Mouse (Mus musculus) MEL (cell line): ENCODE data around the gene Mobp. TPM values are rescaled to one million over a fixed set of nuclear protein-coding genes. Genes with fewer than 3 reads are reported as not detected.

ENCODE experiments used
- DNase-seq: peaks from one replicate; pipeline ENCODE4 v3.0.0; 2011; ENCODE audit warnings: low read depth, low spot score
- H3K27ac ChIP-seq: 2 replicates; pipeline ENCODE4 v1.5.1; 2012; ENCODE audit warnings: low read depth, mild to moderate bottlenecking, control low read depth, low read length, moderate library complexity; ENCODE audit not compliant: control insufficient read depth
- H3K27me3 ChIP-seq, 2 experiments: fragments of 150-350 bp in 1 of 2; sonication (generic) in 1 of 2; 2 replicates each; pipeline ENCODE4 v1.6.1; 2012; ENCODE audit warnings: low read length in 2 of 2, mild to moderate bottlenecking in 2 of 2, improper control_type of control experiment in 1 of 2, moderate library complexity in 1 of 2; ENCODE audit not compliant: insufficient read depth in 2 of 2, control insufficient read depth in 1 of 2
- H3K36me3 ChIP-seq, 2 experiments: 2 replicates each; pipeline ENCODE4 v1.6.1; 2012 to 2014; ENCODE audit warnings: low read length in 2 of 2, improper control_type of control experiment in 1 of 2, inconsistent platforms in 1 of 2, mild to moderate bottlenecking in 1 of 2; ENCODE audit not compliant: insufficient read depth in 2 of 2, control insufficient read depth in 1 of 2
- H3K4me1 ChIP-seq, 2 experiments: fragments of 150-350 bp in 1 of 2; sonication (generic) in 1 of 2; 2 replicates each; pipeline ENCODE4 v1.6.1; 2012; ENCODE audit warnings: low read length in 2 of 2, improper control_type of control experiment in 1 of 2, mild to moderate bottlenecking in 1 of 2; ENCODE audit not compliant: insufficient read depth in 2 of 2, control insufficient read depth in 1 of 2
- H3K4me3 ChIP-seq, 2 experiments: fragments of 150-350 bp in 1 of 2; sonication (generic) in 1 of 2; 2 replicates each; pipeline ENCODE4 v1.5.1; 2012; ENCODE audit warnings: low read depth in 2 of 2, low read length in 2 of 2, mild to moderate bottlenecking in 2 of 2, moderate library complexity in 2 of 2, control low read depth in 1 of 2, improper control_type of control experiment in 1 of 2; ENCODE audit not compliant: control insufficient read depth in 1 of 2, insufficient read depth in 1 of 2
- H3K79me2 ChIP-seq: 2 replicates; pipeline ENCODE4 v1.6.1; 2012; ENCODE audit warnings: mild to moderate bottlenecking, low read length, moderate library complexity; ENCODE audit not compliant: control insufficient read depth, poor library complexity, insufficient read depth
- H3K9ac ChIP-seq: 2 replicates; pipeline ENCODE4 v1.6.1; 2012; ENCODE audit warnings: low read depth, mild to moderate bottlenecking, control low read depth, low read length, moderate library complexity; ENCODE audit not compliant: control insufficient read depth, poor library complexity, severe bottlenecking
- H3K9me3 ChIP-seq: fragments of 150-350 bp; sonication (generic); replicated peaks from 2 replicates; pipeline ENCODE4 v1.6.1; 2012; ENCODE audit warnings: mild to moderate bottlenecking, low read length, improper control_type of control experiment, moderate library complexity; ENCODE audit not compliant: insufficient read depth
- BHLHE40 ChIP-seq: IDR thresholded peaks from 2 replicates; pipeline ENCODE4 v1.6.1; 2012; ENCODE audit warnings: low read depth, mild to moderate bottlenecking, inconsistent platforms, low read length, improper control_type of control experiment, borderline replicate concordance
- ELF1 ChIP-seq: IDR thresholded peaks from 2 replicates; pipeline ENCODE4 v1.6.1; 2014; ENCODE audit warnings: low read depth, mild to moderate bottlenecking, inconsistent platforms, low read length, improper control_type of control experiment, moderate library complexity
- GABPA ChIP-seq: IDR thresholded peaks from 2 replicates; pipeline ENCODE4 v1.6.1; 2012; ENCODE audit warnings: low read depth, mild to moderate bottlenecking, inconsistent platforms, low read length, improper control_type of control experiment, moderate library complexity
- HCFC1 ChIP-seq: IDR thresholded peaks from 2 replicates; pipeline ENCODE4 v1.6.1; 2012; ENCODE audit warnings: low read depth, mild to moderate bottlenecking, inconsistent platforms, low read length, improper control_type of control experiment, moderate library complexity
- JUND ChIP-seq: IDR thresholded peaks from 2 replicates; pipeline ENCODE4 v1.6.1; 2011; ENCODE audit warnings: low read depth, mild to moderate bottlenecking, improper control_type of control experiment, low read length
- KAT2A ChIP-seq: conservative IDR thresholded peaks from 2 replicates; pipeline ENCODE4 v1.6.1; 2012; ENCODE audit warnings: low read depth, low read length, improper control_type of control experiment, inconsistent platforms
- MAFK ChIP-seq: IDR thresholded peaks from 2 replicates; pipeline ENCODE4 v1.6.1; 2011; ENCODE audit warnings: low read depth, mild to moderate bottlenecking, low read length, improper control_type of control experiment, borderline replicate concordance
- MAX ChIP-seq: IDR thresholded peaks from 2 replicates; pipeline ENCODE4 v1.6.1; 2011; ENCODE audit warnings: low read length, improper control_type of control experiment
- MAZ ChIP-seq: IDR thresholded peaks from 2 replicates; pipeline ENCODE4 v1.6.1; 2012; ENCODE audit warnings: low read depth, mild to moderate bottlenecking, inconsistent platforms, low read length, improper control_type of control experiment
- MXI1 ChIP-seq: IDR thresholded peaks from 2 replicates; pipeline ENCODE4 v1.6.1; 2011; ENCODE audit warnings: mild to moderate bottlenecking, low read depth, low read length, improper control_type of control experiment
- MYC ChIP-seq: IDR thresholded peaks from 2 replicates; pipeline ENCODE4 v1.6.1; 2011; ENCODE audit warnings: low read depth, mild to moderate bottlenecking, low read length, improper control_type of control experiment, moderate library complexity
- NELFE ChIP-seq: IDR thresholded peaks from 2 replicates; pipeline ENCODE4 v1.6.1; 2011; ENCODE audit warnings: low read depth, low read length, improper control_type of control experiment
- NRF1 ChIP-seq: IDR thresholded peaks from 2 replicates; pipeline ENCODE4 v1.6.1; 2014; ENCODE audit warnings: low read depth, mild to moderate bottlenecking, inconsistent platforms, low read length, improper control_type of control experiment, moderate library complexity; ENCODE audit not compliant: poor library complexity, insufficient read depth, severe bottlenecking
- POLR2A ChIP-seq, 2 experiments: IDR thresholded peaks; 2 replicates each; pipeline ENCODE4 v1.6.1; 2011 to 2012; ENCODE audit warnings: low read length in 2 of 2, mild to moderate bottlenecking in 2 of 2, control low read depth in 1 of 2, improper control_type of control experiment in 1 of 2, low read depth in 1 of 2, moderate library complexity in 1 of 2; ENCODE audit not compliant: control insufficient read depth in 1 of 2, insufficient read depth in 1 of 2, poor library complexity in 1 of 2
- POLR2AphosphoS2 ChIP-seq: IDR thresholded peaks from 2 replicates; pipeline ENCODE4 v1.6.1; 2011; ENCODE audit warnings: low read length, improper control_type of control experiment
- POLR2AphosphoS5 ChIP-seq: IDR thresholded peaks from 2 replicates; pipeline ENCODE4 v1.6.1; 2012; ENCODE audit warnings: low read depth, borderline replicate concordance, mild to moderate bottlenecking, inconsistent platforms, low read length, moderate library complexity, mixed read lengths
- RCOR1 ChIP-seq: IDR thresholded peaks from 2 replicates; pipeline ENCODE4 v1.6.1; 2012; ENCODE audit warnings: low read depth, mild to moderate bottlenecking, inconsistent platforms, low read length, improper control_type of control experiment
- SIN3A ChIP-seq: IDR thresholded peaks from 2 replicates; pipeline ENCODE4 v1.6.1; 2012; ENCODE audit warnings: low read length, improper control_type of control experiment, inconsistent platforms
- TAL1 ChIP-seq: IDR thresholded peaks from 2 replicates; pipeline ENCODE4 v1.6.1; 2012; ENCODE audit warnings: mild to moderate bottlenecking, inconsistent platforms, low read length, moderate library complexity, mixed read lengths
- TBP ChIP-seq: IDR thresholded peaks from 2 replicates; pipeline ENCODE4 v1.8.0; 2011; ENCODE audit warnings: low read depth, low read length, improper control_type of control experiment
- TCF12 ChIP-seq: IDR thresholded peaks from 2 replicates; pipeline ENCODE4 v1.6.1; 2014; ENCODE audit warnings: low read depth, mild to moderate bottlenecking, inconsistent platforms, low read length, improper control_type of control experiment, moderate library complexity
- UBTF ChIP-seq: IDR thresholded peaks from 2 replicates; pipeline ENCODE4 v1.6.1; 2012; ENCODE audit warnings: low read depth, mild to moderate bottlenecking, inconsistent platforms, low read length, improper control_type of control experiment, moderate library complexity, borderline replicate concordance; ENCODE audit not compliant: insufficient read depth
- USF2 ChIP-seq, 2 experiments: IDR thresholded peaks; 2 replicates each; pipeline ENCODE4 v1.6.1; 2011 to 2012; ENCODE audit warnings: improper control_type of control experiment in 2 of 2, low read length in 2 of 2, borderline replicate concordance in 1 of 2, inconsistent platforms in 1 of 2, low read depth in 1 of 2, mild to moderate bottlenecking in 1 of 2; ENCODE audit not compliant: insufficient read depth in 1 of 2
- ZKSCAN1 ChIP-seq: IDR thresholded peaks from 2 replicates; pipeline ENCODE4 v1.6.1; 2012; ENCODE audit warnings: low read depth, mild to moderate bottlenecking, inconsistent platforms, low read length, improper control_type of control experiment, moderate library complexity
- ZMIZ1 ChIP-seq: IDR thresholded peaks from 2 replicates; pipeline ENCODE4 v1.6.1; 2012; ENCODE audit warnings: low read depth, mild to moderate bottlenecking, inconsistent platforms, low read length, improper control_type of control experiment, moderate library complexity
- ZNF384 ChIP-seq: IDR thresholded peaks from 2 replicates; pipeline ENCODE4 v1.6.1; 2012; ENCODE audit warnings: low read depth, mild to moderate bottlenecking, inconsistent platforms, low read length, improper control_type of control experiment
- polyA plus RNA-seq, 2 experiments: library from polyadenylated mRNA; stranded (reverse) in 1 of 2; unstranded in 1 of 2; fragments of >175 nt in 1 of 2; fragments of >200 nt in 1 of 2; gene quantifications; 2 replicates each; pipeline versions ENCODE4 v1.2.1 to v1.2.4; 2012; ENCODE audit warnings: low replicate concordance in 2 of 2, low read depth in 1 of 2; ENCODE audit not compliant: insufficient read length in 2 of 2, insufficient read depth in 1 of 2, missing spikeins in 1 of 2
- total RNA-seq: library from RNA; depleted of rRNA; stranded (reverse); fragments of 300-350 nt; gene quantifications from 2 replicates; pipeline ENCODE4 v1.2.3, GENCODE M21; 2012

Mobp gene
- total and polyA plus RNA-seq, 3 experiments = not detected

DNA sequence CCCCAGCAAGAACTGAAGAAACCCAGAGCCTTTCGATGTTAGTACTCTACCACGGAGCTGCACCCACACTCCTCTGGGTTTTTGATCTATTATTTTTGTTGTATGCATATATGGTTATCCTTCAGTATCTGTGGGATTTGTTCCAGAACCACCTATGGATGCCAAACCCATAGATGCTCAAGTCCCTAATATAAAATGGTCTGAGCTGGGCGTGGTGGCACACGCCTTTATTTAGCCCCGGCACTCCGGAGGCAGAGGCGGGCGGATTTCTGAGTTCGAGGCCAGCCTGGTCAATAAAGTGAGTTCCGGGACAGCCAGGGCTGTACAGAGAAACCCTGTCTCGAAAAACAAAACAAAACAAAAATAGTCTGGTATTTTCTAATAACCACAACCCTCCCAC is 22.6 kb upstream of the Mobp start:
- H3K27ac ChIP-seq = peak overlapping the region; percentile 64
- H3K27me3 ChIP-seq = no peaks in the 10 kb centered on the region

GRCm38 (mm10) chr9:120127538-120128251 is 21.8 kb upstream of the Mobp start, which contains the start of gene Rpsa:
Rpsa (plus strand) TSS chr9:120127689.
- peak within 1 kb of the TSS; percentile 96 for H3K27ac ChIP-seq
- H3K36me3 ChIP-seq = peaks cover 14 to 17% of the 10 kb centered on the region in 2 experiments
- TF ChIP-seq BHLHE40 = no peak
- no peak for TF ChIP-seq USF2 (IDR thresholded peaks at IDR 0.05; ENCODE audit: borderline replicate concordance in 1 of 2, insufficient read depth in 1 of 2, low read depth in 1 of 2, low read length in 2 of 2)
- peak; percentile 75 for TF ChIP-seq NRF1
- TF ChIP-seq MXI1 = peak; percentile 87
- no peak for TF ChIP-seq ZNF384
- TF ChIP-seq NELFE = peak; percentile 92
- TF ChIP-seq MAFK = no peak
- peak; percentile 90 for TF ChIP-seq ELF1
- peak; percentile 82 for TF ChIP-seq MAX
- peak; percentile 85 for TF ChIP-seq HCFC1
- TF ChIP-seq ZMIZ1 = peak; percentile 82; the same call in 1 of the 2 replicates
- TF ChIP-seq UBTF = no peak
- TF ChIP-seq TBP = peak; percentile 97
- TF ChIP-seq MAZ = no peak
- peak in 1 of 2 experiments; percentile 90; a peak in 2 of 4 replicates for TF ChIP-seq POLR2A (IDR thresholded peaks at IDR 0.05; ENCODE audit: control insufficient read depth in 1 of 2, insufficient read depth in 1 of 2, low read depth in 1 of 2, low read length in 2 of 2, poor library complexity in 1 of 2)
- TF ChIP-seq KAT2A = no peak; the same call in 1 of the 2 replicates
- TF ChIP-seq SIN3A = peak; percentile 72
- peak; percentile 92; the same call in 1 of the 2 replicates for TF ChIP-seq MYC
- TF ChIP-seq POLR2AphosphoS5 = peak; percentile 61; the same call in 1 of the 2 replicates
- peak; percentile 90 for TF ChIP-seq POLR2AphosphoS2
- TF ChIP-seq TCF12 = peak; percentile 66
- peak; percentile 98 for DNase-seq
- H3K9ac ChIP-seq = peak within 1 kb of the TSS; percentile 100
- no peaks in the 10 kb centered on the region for H3K9me3 ChIP-seq
- H3K79me2 ChIP-seq = peaks cover 33% of the 10 kb centered on the region
- no peaks in the 10 kb centered on the region for H3K27me3 ChIP-seq
- peak within 1 kb of the TSS; percentile 55 to 95 for H3K4me3 ChIP-seq
- H3K4me1 ChIP-seq = peaks cover 0 to 7% of the 10 kb centered on the region in 2 experiments; a peak in 1 of 4 replicates

More for the DNA sequence above, 22.6 kb upstream of the Mobp start:
- H3K9me3 ChIP-seq = no peaks in the 10 kb centered on the region
- peak; percentile 29 for DNase-seq
- TF ChIP-seq TAL1 (no peak), MAFK (no peak), KAT2A (no peak), HCFC1 (no peak), ZKSCAN1 (no peak), POLR2A (IDR thresholded peaks at IDR 0.05; ENCODE audit: control insufficient read depth in 1 of 2, insufficient read depth in 1 of 2, low read depth in 1 of 2, low read length in 2 of 2, poor library complexity in 1 of 2) (no peak), JUND (no peak), GABPA (no peak), NRF1 (no peak), ELF1 (no peak), TCF12 (no peak), RCOR1 (no peak), MYC (no peak)
- H3K9ac ChIP-seq = peak overlapping the region; percentile 81
- H3K4me3 ChIP-seq = peak overlapping the region; percentile 41 to 55
- peaks cover 14 to 17% of the 10 kb centered on the region in 2 experiments for H3K36me3 ChIP-seq
- H3K4me1 ChIP-seq = peaks cover 0 to 7% of the 10 kb centered on the region in 2 experiments; a peak in 1 of 4 replicates
- peaks cover 33% of the 10 kb centered on the region for H3K79me2 ChIP-seq
